Mouse (Mus musculus) kidney, postnatal 36 days (tissue): ENCODE measurements around the gene Irgm2.

Experiments
- DNase-seq, 2 experiments: peaks; one replicate each; pipeline ENCODE4 v3.0.0; 2021 to 2022; ENCODE audit warnings: mixed read lengths in 2 of 2

Gene Irgm2

DNA sequence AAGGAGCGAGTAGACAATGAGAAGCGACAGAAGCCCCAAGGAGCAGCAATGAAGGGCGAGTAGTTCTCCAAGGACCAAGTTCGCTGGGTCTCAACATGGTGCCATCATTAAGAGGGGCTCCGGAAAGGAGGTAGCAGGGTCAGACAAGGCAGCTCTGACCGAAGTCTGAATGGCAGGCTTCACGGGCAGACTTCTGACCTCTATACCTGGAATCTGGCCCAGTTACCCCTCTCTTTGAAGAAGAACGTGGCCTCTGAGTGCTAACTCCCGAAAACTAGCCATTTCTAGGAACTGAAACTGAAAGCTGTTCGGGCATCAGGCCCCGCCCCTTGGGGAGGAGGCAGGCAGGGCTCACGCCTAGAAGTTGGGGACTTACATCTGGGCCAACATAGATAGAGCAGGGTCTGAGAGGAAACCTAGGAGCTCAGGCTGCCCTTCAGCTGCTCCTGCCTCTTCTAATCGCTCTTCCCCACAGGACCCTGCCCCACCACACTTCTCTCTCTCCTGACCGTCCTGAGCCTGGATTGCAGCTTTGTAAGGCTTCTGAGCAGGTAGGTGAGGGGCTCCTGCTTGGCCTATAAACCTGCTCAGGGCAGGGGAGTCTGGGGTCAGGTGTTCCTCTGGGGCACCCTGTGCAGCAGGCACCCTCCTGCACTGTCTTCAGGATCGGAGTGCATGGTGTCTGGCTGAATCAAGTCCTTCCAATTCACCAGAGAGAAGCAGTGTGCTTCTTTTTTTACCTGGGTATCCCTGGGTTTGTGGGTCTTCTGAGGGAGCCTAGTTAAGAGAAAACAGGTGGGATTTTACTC lies at the start of gene Irgm2, which contains the start of gene Igtp:
TSS of gene Irgm2 (plus strand) at position 390 of the 809 bp plus-strand sequence.
TSS of gene Igtp (plus strand) at position 328 of the 809 bp plus-strand sequence.
- peak; percentile 87 to 93 for DNase-seq

DNA sequence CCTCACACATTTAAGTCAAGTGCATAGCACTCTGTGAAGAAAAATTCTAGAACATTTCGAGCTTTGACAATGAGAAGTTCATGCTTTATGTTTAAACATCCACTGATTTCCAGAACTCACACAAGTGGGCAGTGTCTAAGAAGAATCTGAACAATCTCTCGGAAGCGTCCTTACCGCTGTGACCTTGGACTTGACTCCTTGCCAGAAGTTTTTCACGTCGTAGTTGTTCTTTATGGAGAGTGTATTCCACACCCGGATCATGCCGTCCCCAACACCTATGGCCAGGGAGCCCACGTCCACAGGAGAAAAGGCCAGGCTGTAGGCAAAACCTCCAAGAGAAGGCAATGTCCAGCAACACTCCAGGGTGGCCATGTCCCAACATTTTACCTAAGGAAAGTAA lies 44.0 kb upstream of the Irgm2 start:
- DNase-seq, result no peak

DNA sequence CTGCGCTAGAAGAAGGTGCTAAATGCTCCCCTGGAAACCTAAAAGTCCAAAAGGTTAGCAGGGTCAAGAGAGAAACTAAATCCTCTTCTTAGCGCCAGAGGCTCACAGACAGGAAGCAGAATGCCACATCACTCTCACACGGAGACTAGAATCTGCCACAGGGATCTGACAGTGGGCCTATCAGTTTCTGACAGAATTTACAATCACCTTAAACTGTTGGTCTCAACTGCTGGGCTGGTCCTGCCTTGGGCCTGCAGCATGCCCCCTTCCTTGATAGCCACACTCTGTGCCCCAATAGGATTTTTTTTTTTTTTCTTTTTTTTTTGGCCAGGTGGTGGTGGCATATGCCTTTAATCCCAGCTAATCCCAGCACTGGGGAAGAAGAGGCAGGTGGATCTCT lies 42.5 kb upstream of the Irgm2 start:
- DNase-seq, result no peak

DNA sequence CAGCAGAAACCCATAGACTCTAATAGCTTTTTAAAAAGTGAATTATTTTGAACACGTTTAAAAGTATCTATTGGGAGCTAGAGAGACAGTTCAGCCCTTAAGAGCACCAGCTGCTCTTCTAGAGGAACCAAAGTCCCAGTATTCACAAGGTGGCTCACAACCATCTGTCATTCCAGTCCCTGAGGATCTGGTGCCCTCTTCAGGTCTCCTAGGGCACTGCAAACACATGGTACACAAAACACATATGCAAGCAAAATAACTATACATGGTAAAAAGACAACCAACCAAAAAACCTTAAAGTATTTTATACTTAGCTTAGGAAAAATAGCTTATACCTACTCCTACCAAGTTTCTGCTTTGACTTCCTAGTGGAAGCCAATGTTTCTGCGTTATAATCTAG lies 34.3 kb upstream of the Irgm2 start:
- DNase-seq, result peak in 1 of 2 experiments; percentile 20

DNA sequence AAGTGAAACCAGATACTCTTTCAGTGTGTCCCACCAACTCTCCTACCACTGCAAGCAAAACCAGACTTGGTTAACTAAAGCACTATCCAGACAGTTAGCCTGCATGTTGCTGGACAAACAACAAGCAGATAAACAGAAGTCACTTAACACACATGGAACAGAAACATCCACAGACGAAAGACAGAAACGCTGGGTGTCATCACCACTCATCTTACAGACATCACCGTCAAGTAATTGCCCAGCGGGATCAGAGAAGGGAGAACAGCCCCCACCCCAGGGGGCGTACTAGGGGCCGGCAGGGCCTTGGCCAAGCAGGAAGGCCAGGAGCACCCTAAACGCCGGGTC lies 31.6 kb upstream of the Irgm2 start:
- DNase-seq, result no peak

DNA sequence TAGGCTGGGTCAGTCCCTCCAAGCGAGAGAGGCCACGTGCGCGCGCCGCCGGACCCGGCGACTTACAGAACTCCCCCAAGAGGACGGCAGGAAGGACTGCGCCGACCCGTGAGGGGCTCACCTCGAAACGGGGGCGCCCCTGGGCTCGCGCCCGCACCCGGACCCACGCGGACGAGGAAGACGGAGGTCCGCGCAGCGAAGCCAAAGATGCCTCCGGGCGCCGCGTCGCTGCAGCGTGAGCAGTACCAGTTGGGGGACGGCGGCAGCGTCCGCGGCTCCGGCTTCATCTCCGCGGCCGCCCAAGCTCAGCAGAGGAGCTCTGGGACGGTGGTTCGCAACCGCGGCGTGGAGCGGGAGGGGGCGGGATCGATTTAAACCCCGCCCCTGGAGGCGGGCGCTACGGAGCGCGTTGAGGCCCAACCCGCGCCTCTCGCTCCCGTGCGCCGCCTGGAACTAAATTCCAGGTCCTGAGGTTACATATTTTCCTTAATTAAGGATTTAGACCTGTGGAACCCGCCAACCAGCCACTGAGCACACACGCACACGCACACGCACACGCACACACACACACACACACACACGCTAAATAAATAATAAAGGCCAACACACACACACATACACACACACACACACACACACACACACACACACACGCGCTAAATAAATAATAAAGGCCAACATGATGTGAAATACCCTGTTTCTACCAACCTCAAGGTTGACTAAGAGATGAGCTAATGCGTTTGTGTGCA lies 31.1 kb upstream of the Irgm2 start, which contains the start of gene Gemin5:
TSS of gene Gemin5 (minus strand) at position 373 of the 749 bp plus-strand sequence.
- peak; percentile 80 to 91 for DNase-seq

DNA sequence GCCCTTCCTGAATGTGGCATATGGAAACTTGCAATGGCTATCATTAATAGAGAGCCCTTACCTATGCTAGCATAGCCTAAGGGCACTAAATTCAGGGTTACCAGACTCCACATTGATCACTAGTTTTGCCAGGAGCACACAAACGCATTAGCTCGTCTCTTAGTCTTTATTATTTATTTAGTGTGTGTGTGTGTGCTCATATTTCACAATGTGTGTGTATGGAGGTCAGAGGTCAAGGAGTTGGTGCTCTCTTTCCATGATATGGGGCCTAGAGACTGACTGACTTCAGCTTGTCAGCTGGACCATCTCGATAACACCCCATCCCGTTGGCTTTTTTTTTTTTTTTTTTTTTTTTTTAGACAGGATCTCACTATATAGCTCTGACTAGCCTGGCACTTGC lies 29.8 kb upstream of the Irgm2 start:
- no peak for DNase-seq

DNA sequence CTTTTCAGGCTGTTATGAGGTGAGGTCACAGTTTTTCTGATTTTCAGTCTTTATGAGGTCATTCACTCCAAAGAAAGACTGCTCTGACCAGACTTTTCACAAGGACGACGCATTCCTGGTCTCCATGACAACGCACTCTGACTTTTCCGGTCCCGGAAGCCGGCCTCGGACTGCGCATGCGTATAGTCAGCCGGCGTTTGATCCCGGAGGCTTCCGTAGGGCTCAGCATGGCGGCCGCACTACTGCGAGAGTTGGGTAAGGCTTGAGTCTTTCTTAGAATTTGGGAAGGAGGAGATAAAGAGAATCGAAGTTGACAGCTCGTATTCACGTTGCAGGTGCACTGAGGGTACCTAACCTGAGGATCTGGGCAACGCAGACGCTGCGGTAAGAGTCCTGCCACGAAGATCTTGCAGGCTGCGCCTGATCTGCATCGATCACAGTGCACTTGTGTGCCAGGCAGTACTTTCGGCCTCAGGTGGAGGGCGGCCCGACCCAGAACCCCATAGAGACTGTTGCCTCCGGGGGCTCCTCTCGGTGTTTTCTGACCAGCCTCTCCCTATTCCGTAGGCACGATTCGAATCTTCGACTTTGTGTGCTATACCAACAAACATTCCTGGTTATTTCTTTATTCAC lies 27.8 kb upstream of the Irgm2 start, which contains the start of gene Mrpl22:
TSS of gene Mrpl22 (plus strand) at position 203 of the 633 bp plus-strand sequence.
- DNase-seq, result peak; percentile 98 to 99

DNA sequence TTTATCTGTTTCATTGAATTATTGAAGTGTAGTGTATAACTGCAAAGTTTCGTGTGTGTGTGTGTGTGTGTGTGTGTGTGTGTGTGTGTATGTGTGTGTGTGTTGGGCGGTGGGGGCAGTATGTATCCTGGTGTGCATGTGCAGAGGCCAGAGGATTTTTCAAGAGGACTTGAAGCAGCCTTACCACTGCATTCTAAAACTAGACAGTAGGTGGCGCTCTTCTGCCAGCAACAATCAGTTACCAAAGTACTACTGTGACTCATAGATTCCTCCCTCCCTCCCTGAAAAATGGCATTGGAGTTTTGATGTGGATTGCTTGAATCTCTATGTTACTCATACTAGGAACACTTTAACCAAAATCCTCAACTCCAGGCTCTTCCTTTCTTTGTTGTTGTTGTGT lies 19.9 kb upstream of the Irgm2 start:
- DNase-seq, result peak; percentile 85 to 87

DNA sequence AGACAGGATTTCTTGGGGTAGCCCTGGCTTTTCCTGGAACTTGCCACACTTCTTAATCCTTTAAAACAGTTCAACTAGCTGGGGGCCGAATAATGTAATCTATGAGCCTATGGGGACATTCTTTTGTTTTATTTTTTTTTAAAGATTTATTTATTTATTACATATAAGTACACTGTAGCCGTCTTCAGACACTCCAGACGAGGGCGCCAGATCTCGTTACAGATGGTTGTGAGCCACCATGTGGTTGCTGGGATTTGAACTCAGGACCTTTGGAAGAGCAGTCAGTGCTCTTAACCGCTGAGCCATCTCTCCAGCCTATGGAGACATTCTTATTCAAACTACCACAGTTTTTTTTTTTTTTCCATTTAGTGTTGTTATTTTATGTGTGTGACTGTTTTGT lies 19.4 kb upstream of the Irgm2 start:
- DNase-seq, result peak in 1 of 2 experiments; percentile 30

DNA sequence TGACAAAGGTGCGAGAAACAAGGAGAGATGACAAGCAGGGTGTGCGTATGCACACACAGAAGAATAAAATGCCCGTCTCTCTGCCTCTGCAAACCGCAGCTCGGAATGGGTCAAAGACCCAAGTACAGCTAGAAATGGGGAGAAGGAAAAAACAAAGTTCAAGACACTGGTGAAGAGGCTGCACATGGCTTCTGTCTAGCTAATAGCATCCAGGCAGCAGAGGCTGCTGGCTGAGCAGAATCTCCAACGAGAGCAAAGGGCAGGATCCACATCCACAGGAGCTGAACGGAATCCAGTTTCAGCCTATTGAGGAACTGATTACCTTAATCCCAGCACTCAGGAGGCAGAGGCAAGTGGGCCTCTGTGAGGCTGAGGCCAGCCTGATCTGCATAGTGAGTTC lies 18.7 kb upstream of the Irgm2 start:
- DNase-seq, result peak; percentile 54 to 67

DNA sequence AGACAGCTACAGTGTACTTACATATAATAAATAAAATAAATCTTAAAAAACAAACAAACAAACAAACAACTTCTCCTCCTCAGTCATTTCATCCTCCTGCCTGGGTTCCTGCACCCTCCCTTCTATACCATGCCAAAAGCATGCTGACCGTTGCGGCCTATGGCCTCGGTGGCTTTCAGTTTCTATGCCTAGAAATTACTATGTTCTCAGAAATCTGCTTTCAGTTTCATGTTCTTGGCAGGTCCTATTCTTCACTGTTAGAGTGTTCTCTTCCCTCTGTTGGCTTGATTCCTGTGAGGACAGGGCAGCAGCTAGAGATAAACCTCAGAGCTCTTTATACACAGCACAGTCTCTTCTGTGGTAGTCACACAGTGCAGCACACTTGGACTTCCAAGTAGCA lies 15.8 kb upstream of the Irgm2 start:
- no peak for DNase-seq

DNA sequence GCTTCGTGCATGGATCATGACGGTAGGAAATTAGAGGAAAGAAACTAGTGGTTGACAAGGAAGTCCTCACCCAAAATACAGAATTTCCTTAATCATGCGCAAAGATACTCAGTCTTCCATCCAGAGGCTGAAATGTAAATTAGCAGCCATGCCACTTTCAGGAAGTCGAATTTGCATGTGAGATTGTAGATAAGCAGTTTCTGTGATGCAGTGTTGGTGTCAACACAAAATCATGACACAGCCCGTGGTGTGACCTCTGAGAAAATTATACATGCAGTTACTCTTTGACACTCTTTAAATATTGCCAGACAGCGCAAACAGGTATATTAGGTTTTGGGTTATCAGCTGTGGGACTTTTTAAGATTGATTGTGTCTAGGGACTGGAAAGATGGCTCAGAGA lies 9.7 kb upstream of the Irgm2 start:
- no peak for DNase-seq

DNA sequence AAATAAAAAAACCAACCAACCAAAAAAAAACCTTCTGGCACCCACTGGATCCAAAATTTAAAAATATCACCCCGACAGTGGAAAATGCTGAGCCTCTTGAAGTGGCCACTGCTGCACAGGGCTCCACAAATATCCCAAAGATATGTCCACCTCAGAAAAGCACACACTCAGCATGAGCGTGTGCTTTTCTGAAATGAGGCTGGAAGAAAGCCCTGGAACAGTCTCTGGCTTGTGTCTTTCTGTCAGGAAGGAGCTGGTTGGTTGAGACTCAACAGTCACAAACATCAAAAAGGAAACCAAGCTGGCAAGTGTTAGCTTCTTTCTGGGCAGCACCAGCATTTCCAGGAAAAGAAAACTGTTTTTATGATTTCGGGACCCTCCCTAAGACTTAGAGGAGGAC lies 6.1 kb upstream of the Irgm2 start:
- no peak for DNase-seq

DNA sequence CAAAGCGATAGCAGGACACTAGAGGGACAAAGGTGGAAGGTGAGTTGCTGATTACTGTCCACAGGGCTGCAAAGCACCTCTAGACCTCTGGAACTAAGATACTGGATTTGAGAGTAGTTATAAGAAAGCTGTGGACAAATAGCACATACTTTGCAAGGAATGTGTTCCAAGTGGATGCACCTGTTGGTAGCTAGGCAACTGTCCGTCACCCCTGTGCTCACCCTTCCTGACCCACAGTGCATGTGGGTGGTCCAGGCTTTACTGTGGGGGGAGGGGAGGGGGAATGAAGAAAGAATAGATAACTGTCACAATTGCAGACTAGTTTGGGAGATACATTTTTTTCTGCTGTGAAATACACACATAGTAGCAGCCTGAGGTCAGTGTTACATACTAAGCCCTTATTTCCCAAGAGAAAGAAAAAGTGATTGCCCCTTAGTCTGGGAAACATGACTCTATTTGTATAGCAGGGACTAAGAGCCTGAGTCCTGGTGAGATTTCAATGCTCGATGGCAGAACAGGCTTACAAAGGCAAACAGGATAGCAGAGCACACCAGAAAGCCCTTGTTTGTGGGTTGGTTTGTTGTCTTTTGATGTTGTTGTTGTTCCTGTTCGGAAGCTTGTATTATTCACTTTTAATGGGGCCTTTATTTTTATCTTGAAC lies 5.4 kb upstream of the Irgm2 start:
- no peak for DNase-seq

DNA sequence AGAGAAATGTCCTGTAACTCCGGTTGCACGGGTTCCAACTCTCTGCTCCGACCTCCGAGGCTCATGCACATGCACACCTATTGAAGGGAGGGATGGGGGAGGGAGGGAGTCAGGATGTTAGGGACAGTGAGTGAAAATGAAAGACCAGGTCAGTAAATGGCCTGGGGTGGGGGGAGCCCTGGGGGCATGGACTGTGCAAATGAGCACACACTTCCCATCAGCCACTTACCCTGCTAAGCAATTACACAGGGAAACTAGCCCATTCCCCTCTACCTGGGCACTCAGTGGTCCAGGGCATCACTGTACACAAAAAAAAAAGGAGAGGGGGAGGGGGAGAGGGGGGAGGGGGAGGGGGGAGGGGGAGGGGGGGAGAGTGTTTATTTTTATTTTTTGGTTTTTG lies 755 bp upstream of the Irgm2 start:
- no peak for DNase-seq

DNA sequence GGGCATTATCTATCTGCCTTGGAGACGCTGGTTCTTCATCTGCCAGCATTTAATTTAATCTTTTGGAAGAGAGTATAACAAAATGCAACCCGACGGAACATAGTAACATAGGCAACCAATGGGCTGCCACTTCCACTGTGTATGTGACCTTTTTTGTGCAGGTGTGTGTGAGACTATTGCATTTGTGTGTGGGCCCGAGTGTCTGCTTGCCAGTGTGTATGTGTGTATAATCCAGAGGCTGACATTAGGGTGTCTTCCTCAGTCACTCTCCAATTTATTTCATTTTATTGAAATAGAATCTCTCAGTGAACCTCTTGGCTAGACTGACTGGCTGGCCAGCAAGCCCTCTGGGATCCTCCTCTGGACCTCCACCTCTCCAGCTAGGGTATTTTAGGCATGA lies 808 bp downstream of the Irgm2 start:
- DNase-seq, result no peak

DNA sequence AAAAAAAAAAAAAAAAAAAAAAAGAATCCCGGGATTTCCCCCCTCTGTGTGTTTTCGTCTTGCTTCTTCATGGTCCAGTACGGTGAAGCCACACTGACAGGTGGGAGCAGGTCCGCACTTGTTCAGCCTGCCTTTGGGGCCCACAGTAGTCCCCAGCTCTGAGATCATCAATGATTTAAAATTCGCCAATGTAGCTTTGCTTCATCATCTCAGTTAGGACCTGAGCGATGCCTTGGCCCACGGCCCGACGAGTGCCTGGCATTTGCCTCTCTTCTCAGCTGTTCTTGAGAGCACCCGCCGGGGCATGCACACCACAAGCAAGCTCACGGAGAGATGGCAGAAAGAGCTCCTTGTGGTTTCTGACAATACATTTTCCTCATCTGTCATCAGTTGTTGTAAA lies 1.6 kb downstream of the Irgm2 start:
- DNase-seq, result no peak

DNA sequence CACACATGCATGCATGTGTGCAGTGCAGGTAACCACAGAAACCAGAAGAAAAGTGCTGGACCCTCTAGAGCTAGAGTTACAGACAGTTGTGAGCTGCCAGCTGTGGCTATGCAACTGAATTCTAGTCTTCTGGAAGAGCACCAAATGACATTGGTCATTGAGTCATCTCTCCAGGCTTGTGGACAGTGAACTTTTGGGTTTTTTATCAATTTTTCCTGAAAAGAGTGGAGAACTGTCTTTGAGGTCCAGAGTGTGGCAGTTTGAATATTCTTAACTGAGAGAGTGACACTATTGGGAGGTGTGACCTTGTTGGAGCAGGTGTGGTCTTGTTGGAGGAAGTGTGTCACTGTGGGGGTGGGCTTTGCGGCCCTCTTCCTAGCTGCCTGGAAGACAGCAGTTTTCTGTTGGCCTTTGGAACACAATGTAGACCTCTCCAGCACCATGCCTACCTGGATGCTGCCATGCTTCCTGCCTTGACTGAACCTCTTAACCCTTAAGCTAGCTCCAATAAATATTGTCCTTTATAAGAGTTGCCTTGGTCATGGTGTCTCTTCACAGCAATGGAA lies 11.0 kb downstream of the Irgm2 start:
- no peak for DNase-seq

DNA sequence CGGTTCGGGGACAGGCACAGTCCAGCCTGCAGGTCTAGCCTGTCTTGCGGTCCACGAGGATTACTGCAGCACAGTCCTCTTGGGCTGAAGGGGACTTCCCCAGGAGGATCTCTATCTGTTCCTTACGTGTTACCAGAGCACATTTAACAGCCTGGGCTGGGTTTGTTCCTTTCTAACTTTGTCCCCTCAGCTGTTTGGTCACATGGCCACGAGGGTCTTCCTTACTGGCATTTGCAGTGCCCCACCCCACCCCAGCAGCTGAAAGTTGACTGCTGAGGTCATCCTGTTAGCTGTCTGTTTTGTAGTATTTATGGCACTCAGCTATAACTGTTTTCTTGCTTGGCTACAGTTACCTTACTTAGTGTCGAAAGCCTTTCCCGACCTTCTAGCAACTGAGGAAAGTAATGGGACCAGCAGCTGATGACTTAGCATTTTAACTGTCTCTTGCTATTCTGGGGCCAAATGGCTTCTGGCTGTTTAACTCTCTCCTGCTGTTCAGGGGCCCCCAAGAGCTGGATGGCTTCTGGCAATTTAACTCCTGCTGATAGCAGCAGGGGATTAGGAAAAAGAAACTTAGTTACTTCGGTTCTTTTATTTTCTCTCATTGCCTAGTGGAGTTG lies 11.8 kb downstream of the Irgm2 start:
- DNase-seq, result no peak

DNA sequence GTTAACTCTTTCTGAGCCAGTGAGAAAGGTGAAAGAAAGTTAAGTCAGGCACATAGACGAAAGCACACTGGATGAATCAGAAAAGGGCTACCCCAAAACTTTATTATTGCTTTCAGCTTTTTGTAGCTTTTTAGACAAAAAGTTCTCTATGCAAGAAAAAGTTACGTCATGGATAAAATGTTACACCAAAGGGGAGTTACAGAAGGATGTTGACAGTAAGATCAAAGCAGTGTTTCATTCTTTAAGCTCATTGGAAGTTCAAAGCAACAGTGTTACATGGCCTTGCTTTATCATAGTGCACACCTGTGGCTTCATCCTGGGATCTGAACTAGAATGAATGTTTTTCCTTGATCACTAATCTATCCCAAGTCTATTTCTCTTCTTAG lies 12.3 kb downstream of the Irgm2 start:
- DNase-seq, result no peak

DNA sequence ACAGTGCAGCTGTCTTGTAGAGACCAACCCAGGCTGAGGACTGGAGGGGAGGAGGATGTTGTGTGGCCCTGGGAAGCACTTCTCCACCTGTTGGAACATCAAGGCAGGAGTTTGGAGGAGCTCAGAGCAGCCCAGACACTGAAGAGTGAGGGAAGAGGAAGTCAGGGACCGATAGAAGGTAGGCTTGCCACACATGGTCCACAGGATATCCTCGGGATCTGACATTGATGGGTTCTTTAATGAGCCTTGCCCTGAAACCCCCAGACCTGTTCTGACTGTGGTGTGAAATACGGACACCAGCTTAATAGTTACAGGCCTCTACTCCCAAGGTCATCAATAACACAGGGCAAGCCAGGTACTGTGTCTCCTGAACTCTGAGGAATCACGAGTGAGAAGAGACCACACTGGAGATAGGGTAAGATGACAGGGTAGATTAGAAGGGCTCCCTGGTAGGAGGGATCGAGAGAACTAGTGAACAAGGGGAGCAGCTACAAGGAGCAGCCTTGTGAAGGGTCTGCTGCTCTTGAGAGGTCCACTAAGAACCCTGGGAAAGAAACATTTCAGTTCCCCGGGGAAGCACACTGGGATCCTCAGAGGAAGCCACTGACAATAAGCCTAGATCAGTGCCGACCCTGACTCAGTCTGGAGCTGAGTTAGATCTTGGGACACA lies 14.4 kb downstream of the Irgm2 start:
- DNase-seq, result no peak
